Mouse (Mus musculus) stomach, postnatal 0 days (tissue): ENCODE data around the gene Otud7a. TPM values are rescaled to one million over a fixed set of nuclear protein-coding genes. Genes with fewer than 3 reads are reported as not detected.

Experiments used
- ATAC-seq: fragments of 200-750 bp; cut with Nextera tagmentation; 2 replicates; pipeline ENCODE4 v1.8.0; 2017; ENCODE audit not compliant: low FRiP score, low TSS enrichment
- DNase-seq: peaks from one replicate; pipeline ENCODE4 v3.0.0-alpha.2; 2016; ENCODE audit warnings: low spot score
- H3K27ac ChIP-seq: fragments of 300-500 bp; sonication (generic); replicated peaks from 2 replicates; pipeline ENCODE4 v1.5.1; 2014; ENCODE audit warnings: mild to moderate bottlenecking, control low read depth
- H3K27me3 ChIP-seq: fragments of 300-500 bp; sonication (generic); 2 replicates; pipeline ENCODE4 v1.6.1; 2014; ENCODE audit warnings: low read length; ENCODE audit not compliant: control insufficient read depth, insufficient read depth
- H3K36me3 ChIP-seq: fragments of 300-500 bp; sonication (generic); 2 replicates; pipeline ENCODE4 v1.6.1; 2014; ENCODE audit warnings: low read length, mixed read lengths; ENCODE audit not compliant: control insufficient read depth, insufficient read depth
- H3K4me1 ChIP-seq: fragments of 300-500 bp; sonication (generic); replicated peaks from 2 replicates; pipeline ENCODE4 v1.6.1; 2014; ENCODE audit warnings: antibody characterized with exemption; ENCODE audit not compliant: control insufficient read depth, insufficient read depth
- H3K4me2 ChIP-seq: fragments of 300-500 bp; sonication (generic); replicated peaks from 2 replicates; pipeline ENCODE4 v1.6.1; 2014; ENCODE audit warnings: low read depth, mild to moderate bottlenecking, control low read depth, moderate library complexity
- H3K4me3 ChIP-seq: fragments of 300-500 bp; sonication (generic); 2 replicates; pipeline ENCODE4 v1.5.1; 2014; ENCODE audit warnings: low read depth, low read length, control low read depth
- H3K9ac ChIP-seq: fragments of 300-500 bp; sonication (generic); 2 replicates; pipeline ENCODE4 v1.6.1; 2014; ENCODE audit warnings: mild to moderate bottlenecking, low read length, control low read depth, mixed read lengths
- H3K9me3 ChIP-seq: fragments of 300-500 bp; sonication (generic); 2 replicates; pipeline ENCODE4 v1.6.1; 2016; ENCODE audit warnings: low read length; ENCODE audit not compliant: control insufficient read depth
- CTCF ChIP-seq: IDR thresholded peaks from 2 replicates; pipeline ENCODE4 v1.5.1; 2016; ENCODE audit warnings: antibody characterized with exemption, low read depth, mild to moderate bottlenecking, moderate library complexity
- EP300 ChIP-seq: optimal IDR thresholded peaks from 2 replicates; pipeline ENCODE3; 2016; ENCODE audit warnings: antibody characterized with exemption
- WGBS: fragments of 180-500 bp; shearing (Covaris S2); extraction: QIAGEN DNeasy Blood & Tissue Kit; methylation state at CpG from one replicate; pipeline ENCODE4 v1.1.7; 2014; 5-methylcytosine and 5-hydroxymethylcytosine counted together
- polyA plus RNA-seq: library from polyadenylated mRNA; unstranded; fragments of >200 nt; fragmentation: Nextera tagmentation; extraction: Ambion mirVana; gene quantifications from 2 replicates; pipeline ENCODE4 v1.2.1, GENCODE M21; 2015

Gene Otud7a
- polyA plus RNA-seq, 1 experiment from 2014 or later: 0.13 TPM

DNA sequence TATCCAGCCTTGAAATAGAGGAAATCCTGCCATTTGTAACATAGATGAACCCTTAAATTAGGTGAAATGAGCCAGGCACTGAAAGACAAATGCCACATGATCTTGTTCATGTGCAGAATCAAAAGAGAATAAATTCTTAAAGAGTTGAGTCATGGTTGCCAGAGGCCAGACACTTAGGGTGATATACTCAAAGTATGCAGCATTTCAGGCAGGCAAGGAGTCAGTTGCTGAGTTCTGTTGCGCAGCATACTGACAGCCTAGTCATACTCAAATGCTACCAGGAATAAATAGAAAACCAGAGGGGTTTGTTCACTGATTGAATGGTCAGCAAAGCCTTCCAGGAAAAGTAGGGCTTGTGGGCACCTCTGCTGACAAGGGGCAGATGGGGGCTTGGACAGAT, 160.3 kb downstream of the Otud7a start:
- Histone ChIP-seq H3K4me1 (no peaks in the 10 kb centered on the region), H3K36me3 (no peaks in the 10 kb centered on the region), H3K4me2 (no peak overlapping the region), H3K9me3 (no peaks in the 10 kb centered on the region), H3K27me3 (no peaks in the 10 kb centered on the region), H3K27ac (no peak overlapping the region), H3K9ac (no peak overlapping the region), H3K4me3 (no peak overlapping the region)
- TF ChIP-seq CTCF: no peak
- TF ChIP-seq EP300: no peak
- ATAC-seq (no peak), DNase-seq (no peak)
- 84% methylated on average over 1 of the region's 1 CpGs for WGBS

DNA sequence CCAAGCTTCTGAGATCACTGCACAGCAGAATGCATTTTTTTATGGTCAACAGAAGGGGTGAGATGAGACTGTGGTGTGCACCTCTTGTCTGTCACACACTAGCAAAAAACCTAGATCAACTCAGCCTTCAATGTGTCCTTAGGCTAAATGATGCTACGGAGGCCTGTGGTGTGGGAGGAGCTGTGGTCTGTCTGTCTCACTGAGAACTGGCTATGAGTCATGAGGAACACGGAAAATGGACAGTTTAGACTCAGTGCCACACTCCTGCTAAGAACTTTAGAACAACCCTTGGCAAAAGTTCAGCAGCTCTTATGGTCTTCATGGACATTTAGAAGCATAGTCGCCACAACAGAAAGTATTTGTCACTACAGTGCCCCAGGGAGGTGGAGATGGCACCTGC, 172.5 kb downstream of the Otud7a start:
- 83% methylated on average over 3 of the region's 3 CpGs for WGBS
- TF ChIP-seq EP300: no peak
- TF ChIP-seq CTCF: no peak
- Histone ChIP-seq H3K4me1 (no peaks in the 10 kb centered on the region), H3K4me3 (no peak overlapping the region), H3K27ac (no peak overlapping the region), H3K9me3 (no peaks in the 10 kb centered on the region), H3K27me3 (no peaks in the 10 kb centered on the region), H3K9ac (no peak overlapping the region), H3K4me2 (no peak overlapping the region), H3K36me3 (no peaks in the 10 kb centered on the region)
- ATAC-seq (no peak), DNase-seq (no peak)

DNA sequence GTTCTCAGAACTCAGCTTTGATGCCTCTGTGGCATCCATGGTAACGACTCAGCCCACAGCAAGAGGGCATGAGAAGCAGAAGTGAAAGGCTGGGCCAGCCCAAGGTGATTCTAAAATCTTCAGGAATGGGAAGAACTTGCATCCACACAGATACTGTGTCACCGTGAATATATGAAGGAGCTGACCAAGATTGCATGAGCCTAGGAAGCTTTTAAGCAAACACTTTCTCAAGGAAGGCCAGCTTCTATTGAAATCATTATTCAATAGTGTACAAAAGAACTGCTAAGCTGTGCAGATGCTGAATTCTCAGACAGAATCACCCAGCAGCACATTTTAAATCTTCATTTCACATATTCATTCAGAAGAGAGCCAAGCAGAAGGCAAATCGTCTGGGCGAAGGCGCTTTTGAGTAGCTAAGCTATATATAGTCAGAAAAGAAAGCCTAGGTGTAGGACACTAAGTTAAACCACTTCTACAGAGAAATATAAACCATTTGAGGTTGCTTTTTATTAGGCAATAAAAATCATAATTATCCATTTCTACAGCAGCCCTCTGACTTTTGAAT, 176.3 kb downstream of the Otud7a start:
- Histone ChIP-seq H3K4me3 (no peak overlapping the region), H3K4me2 (no peak overlapping the region), H3K9me3 (no peaks in the 10 kb centered on the region), H3K27me3 (no peaks in the 10 kb centered on the region), H3K36me3 (no peaks in the 10 kb centered on the region), H3K27ac (no peak overlapping the region), H3K4me1 (no peaks in the 10 kb centered on the region), H3K9ac (no peak overlapping the region)
- no peak for DNase-seq
- 79% methylated on average over 5 of the region's 5 CpGs for WGBS
- TF ChIP-seq CTCF: no peak
- TF ChIP-seq EP300: no peak
- ATAC-seq: no peak

DNA sequence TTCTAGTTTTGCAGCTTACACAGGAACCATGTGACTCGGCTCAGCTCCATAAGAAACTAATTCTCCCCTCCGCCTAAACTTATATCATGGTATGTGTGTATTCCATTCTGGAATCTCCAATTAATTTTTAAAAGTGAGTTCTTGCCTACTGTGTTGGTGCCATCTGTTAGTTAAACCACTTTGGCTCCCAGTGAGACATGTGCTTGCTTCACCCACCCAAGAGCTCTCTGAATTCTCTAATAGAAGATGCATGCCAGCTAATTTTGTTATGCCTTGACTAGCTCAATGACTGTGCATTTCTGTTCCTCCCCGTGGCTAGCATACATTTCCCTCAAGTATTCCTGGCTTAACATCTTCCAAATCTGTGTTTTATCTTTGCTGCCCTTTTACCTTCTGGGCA, 193.1 kb downstream of the Otud7a start:
- H3K36me3 ChIP-seq: no peaks in the 10 kb centered on the region
- H3K9ac ChIP-seq: no peak overlapping the region
- H3K27ac ChIP-seq: no peak overlapping the region
- no peaks in the 10 kb centered on the region for H3K9me3 ChIP-seq
- TF ChIP-seq EP300 (no peak), CTCF (no peak)
- DNase-seq (no peak), ATAC-seq (no peak)
- WGBS: 76% methylated on average over 3 of the region's 3 CpGs
- H3K27me3 ChIP-seq: no peaks in the 10 kb centered on the region
- H3K4me1 ChIP-seq: no peaks in the 10 kb centered on the region
- no peak overlapping the region for H3K4me2 ChIP-seq
- no peak overlapping the region for H3K4me3 ChIP-seq

DNA sequence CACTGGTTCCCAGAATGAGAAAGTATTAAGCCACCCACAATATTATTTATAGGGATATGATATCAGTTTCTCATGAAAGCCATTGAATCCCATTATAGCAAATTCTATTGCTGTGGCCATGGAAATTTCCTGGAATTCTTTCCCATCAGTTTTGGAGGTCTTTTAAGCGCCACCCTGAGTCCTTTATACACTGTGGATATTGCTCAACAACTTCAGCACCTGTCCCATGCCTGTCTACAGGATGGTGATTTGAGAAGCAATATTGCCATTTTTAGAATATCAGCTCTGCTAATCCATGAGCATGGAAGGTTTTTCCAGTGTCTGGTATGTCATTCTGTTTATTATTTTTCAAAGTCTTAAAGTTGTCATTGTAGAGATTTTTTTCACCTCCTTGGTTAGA, 199.5 kb downstream of the Otud7a start:
- Histone ChIP-seq H3K4me1 (no peaks in the 10 kb centered on the region), H3K27ac (no peak overlapping the region), H3K36me3 (no peaks in the 10 kb centered on the region), H3K9me3 (no peaks in the 10 kb centered on the region), H3K4me2 (no peak overlapping the region), H3K9ac (no peak overlapping the region), H3K27me3 (no peaks in the 10 kb centered on the region), H3K4me3 (no peak overlapping the region)
- WGBS: 85% methylated on average over 1 of the region's 1 CpGs
- TF ChIP-seq EP300 (no peak), CTCF (no peak)
- ATAC-seq (no peak), DNase-seq (no peak)

DNA sequence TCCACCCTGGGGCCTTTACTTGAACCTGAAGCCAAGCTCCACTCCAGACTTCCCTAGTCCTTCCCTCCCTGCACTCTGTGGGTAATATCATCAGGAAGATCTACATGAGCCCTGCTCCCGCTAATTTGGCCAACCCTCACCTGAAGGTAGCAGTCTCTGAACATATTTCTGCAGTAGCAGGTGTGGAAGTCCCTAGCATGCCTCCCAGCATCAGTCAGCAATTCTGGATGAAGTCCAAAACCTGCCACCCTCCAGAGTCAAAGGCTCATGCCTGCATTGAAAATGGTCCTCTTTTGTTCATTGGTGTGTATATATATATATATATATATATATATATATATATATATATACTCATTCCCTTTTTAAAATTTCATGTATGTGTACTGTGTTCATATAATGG, 202.6 kb downstream of the Otud7a start:
- no peaks in the 10 kb centered on the region for H3K36me3 ChIP-seq
- H3K27me3 ChIP-seq: no peaks in the 10 kb centered on the region
- 74% methylated on average over 1 of the region's 1 CpGs for WGBS
- H3K9ac ChIP-seq: no peak overlapping the region
- TF ChIP-seq EP300 (no peak), CTCF (no peak)
- H3K4me3 ChIP-seq: no peak overlapping the region
- no peaks in the 10 kb centered on the region for H3K9me3 ChIP-seq
- no peaks in the 10 kb centered on the region for H3K4me1 ChIP-seq
- H3K4me2 ChIP-seq: no peak overlapping the region
- H3K27ac ChIP-seq: no peak overlapping the region
- ATAC-seq: no peak
- DNase-seq: no peak
